28 mouse cellular contexts compared by ENCODE assay signal in the genomic region with DNA sequence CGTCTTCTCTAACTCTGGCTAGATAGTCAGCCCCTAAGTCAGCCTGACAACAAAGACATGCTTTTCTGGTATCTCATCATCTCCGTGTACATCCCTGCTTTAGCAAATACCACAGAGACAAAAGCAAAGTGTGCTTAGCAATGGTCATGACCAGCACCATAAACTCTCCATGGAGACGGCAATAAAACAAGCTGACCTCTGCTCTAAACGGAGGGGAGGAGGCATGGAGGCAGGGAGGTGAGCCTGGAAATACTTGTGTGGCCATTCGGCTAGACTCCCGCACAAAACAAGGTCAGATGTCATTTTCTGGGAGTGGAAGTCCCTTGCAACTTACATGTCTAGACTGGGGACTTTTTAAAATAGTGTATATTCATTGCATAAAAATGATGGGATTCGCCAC. TPM values are rescaled to one million over a fixed set of nuclear protein-coding genes. Genes with fewer than 3 reads are reported as not detected.
A peak's percentile ranks its signal among the peaks of the same experiment; 100 is the strongest.
DNase-seq lines count a peak whose midpoint lies in the region; ATAC-seq lines count a peak whose summit lies in the region.
"Had no signal": no experiment of that assay in that cellular context is flagged by ENCODE, and none has a peak within 500 bp of the region (broad histone marks: within the 10 kb centered on the region; RNA-seq: fewer than 3 reads in every experiment).

No protein-coding gene starts in this region.

- 30% methylated on average over 7 of the region's 7 CpGs for WGBS in kidney, embryonic 16.5 days
- 47% methylated on average over 7 of the region's 7 CpGs for WGBS in liver, embryonic 16.5 days (ENCODE audit: insufficient replicate concordance)
- 37% methylated on average over 7 of the region's 7 CpGs for WGBS in intestine, embryonic 16.5 days

- H3K4me2 ChIP-seq in kidney, embryonic 16.5 days (replicated peaks; ENCODE audit: low read depth, low read length) = no peak overlapping the region
- no peak overlapping the region for H3K4me2 ChIP-seq in liver, embryonic 16.5 days (ENCODE audit: low read depth, low read length)
- no peak overlapping the region for H3K4me2 ChIP-seq in intestine, embryonic 16.5 days (ENCODE audit: low read depth, low read length)
- H3K4me2 ChIP-seq: embryonic facial prominence, embryonic 12.5 days; forebrain, embryonic 15.5 days; heart, embryonic 11.5 days; hindbrain, embryonic 13.5 days; limb, embryonic 13.5 days; liver, embryonic 15.5 days; midbrain, embryonic 13.5 days; neural tube, embryonic 13.5 days had no signal

- ATAC-seq in kidney, embryonic 16.5 days (ENCODE audit: low FRiP score, low TSS enrichment) = no peak
- ATAC-seq in liver, embryonic 16.5 days (ENCODE audit: low read depth) = peak; percentile 33; the same call in 1 of the 2 replicates
- peak; percentile 51 for ATAC-seq in intestine, embryonic 16.5 days
- no peak for ATAC-seq in CD4-positive, CD25-positive, alpha-beta regulatory T cell, adult 4 months
- ATAC-seq: forebrain, embryonic 15.5 days; midbrain, embryonic 13.5 days had no signal

- H3K4me1 ChIP-seq in kidney, embryonic 16.5 days (ENCODE audit: insufficient read depth, low read length) = peaks cover 30% of the 10 kb centered on the region
- no peaks in the 10 kb centered on the region; the same call in none of the 2 replicates for H3K4me1 ChIP-seq in liver, embryonic 16.5 days (ENCODE audit: control insufficient read depth, low read depth, low read length)
- peaks cover 35% of the 10 kb centered on the region for H3K4me1 ChIP-seq in intestine, embryonic 16.5 days (ENCODE audit: control insufficient read depth, insufficient read depth, low read length)
- H3K4me1 ChIP-seq: megakaryocyte, embryonic 14.5 days had no signal

- H3K27ac ChIP-seq in kidney, embryonic 16.5 days (ENCODE audit: low read length) = no peak overlapping the region
- no peak overlapping the region for H3K27ac ChIP-seq in liver, embryonic 16.5 days (ENCODE audit: low read length)
- peak overlapping the region; percentile 38; the same call in 1 of the 2 replicates for H3K27ac ChIP-seq in intestine, embryonic 16.5 days (ENCODE audit: low read length)
- H3K27ac ChIP-seq: embryonic facial prominence, embryonic 12.5 days; forebrain, embryonic 15.5 days; hindbrain, embryonic 13.5 days; limb, embryonic 13.5 days; liver, embryonic 15.5 days; midbrain, embryonic 13.5 days; neural tube, embryonic 13.5 days had no signal

- H3K4me3 ChIP-seq in kidney, embryonic 16.5 days (ENCODE audit: low read length) = no peak overlapping the region
- H3K4me3 ChIP-seq in liver, embryonic 16.5 days (ENCODE audit: low read depth, low read length) = no peak overlapping the region
- H3K4me3 ChIP-seq in intestine, embryonic 16.5 days (ENCODE audit: low read length) = no peak overlapping the region
- H3K4me3 ChIP-seq: embryonic facial prominence, embryonic 12.5 days; forebrain, embryonic 15.5 days; hindbrain, embryonic 13.5 days; limb, embryonic 13.5 days; liver, embryonic 15.5 days; megakaryocyte, embryonic 14.5 days; midbrain, embryonic 13.5 days; neural tube, embryonic 13.5 days had no signal

- no peaks in the 10 kb centered on the region for H3K9me3 ChIP-seq in kidney, embryonic 16.5 days (ENCODE audit: low read length)
- no peaks in the 10 kb centered on the region for H3K9me3 ChIP-seq in liver, embryonic 16.5 days (replicated peaks; ENCODE audit: control insufficient read depth, low read length)
- H3K9me3 ChIP-seq in intestine, embryonic 16.5 days (ENCODE audit: control insufficient read depth, low read length) = no peaks in the 10 kb centered on the region
- H3K9me3 ChIP-seq: embryonic facial prominence, embryonic 12.5 days; forebrain, embryonic 15.5 days; hindbrain, embryonic 13.5 days; limb, embryonic 13.5 days; liver, embryonic 15.5 days; megakaryocyte, embryonic 14.5 days; midbrain, embryonic 13.5 days; neural tube, embryonic 13.5 days had no signal

- peak; percentile 49 for DNase-seq in kidney, adult 9 months
- no peak for DNase-seq in liver
- DNase-seq in mesoderm, embryonic 11.5 days (ENCODE audit: low read depth, low spot score) = peak; percentile 47
- DNase-seq in left cerebral cortex, adult 18-20 months (ENCODE audit: low spot score in 2 of 2) = no peak
- DNase-seq: adrenal gland, postnatal 25 days; cerebellum, adult 11-12 months; cerebellum, adult 9-11 months; gastrocnemius, postnatal 36 days; heart, adult 18-20 months; heart, postnatal 4 days; layer of hippocampus, adult 9-11 months; lung, postnatal 36 days; right cerebral cortex, postnatal 4 days; thymus, adult 18-20 months; thymus, postnatal 36 days had no signal

- H3K27me3 ChIP-seq in kidney, embryonic 16.5 days (ENCODE audit: insufficient read depth, low read length) = no peaks in the 10 kb centered on the region
- no peaks in the 10 kb centered on the region; the same call in 1 of the 2 replicates for H3K27me3 ChIP-seq in liver, embryonic 16.5 days (ENCODE audit: control insufficient read depth, insufficient read depth, low read depth, low read length)
- no peaks in the 10 kb centered on the region for H3K27me3 ChIP-seq in intestine, embryonic 16.5 days (replicated peaks; ENCODE audit: control insufficient read depth, insufficient read depth, low read length)
- H3K27me3 ChIP-seq: embryonic facial prominence, embryonic 12.5 days; forebrain, embryonic 15.5 days; hindbrain, embryonic 13.5 days; limb, embryonic 13.5 days; liver, embryonic 15.5 days; midbrain, embryonic 13.5 days; neural tube, embryonic 13.5 days had no signal

- H3K9ac ChIP-seq in kidney, embryonic 16.5 days (replicated peaks; ENCODE audit: low read length) = no peak overlapping the region
- H3K9ac ChIP-seq in liver, embryonic 16.5 days (ENCODE audit: low read depth, low read length) = no peak overlapping the region
- H3K9ac ChIP-seq in intestine, embryonic 16.5 days (ENCODE audit: low read depth, low read length) = no peak overlapping the region
- H3K9ac ChIP-seq: embryonic facial prominence, embryonic 12.5 days; forebrain, embryonic 15.5 days; hindbrain, embryonic 13.5 days; limb, embryonic 13.5 days; liver, embryonic 15.5 days; midbrain, embryonic 13.5 days; neural tube, embryonic 13.5 days had no signal

- H3K36me3 ChIP-seq in kidney, embryonic 16.5 days (ENCODE audit: insufficient read depth, low read length) = no peaks in the 10 kb centered on the region
- H3K36me3 ChIP-seq in liver, embryonic 16.5 days (ENCODE audit: control insufficient read depth, insufficient read depth) = no peaks in the 10 kb centered on the region
- no peaks in the 10 kb centered on the region for H3K36me3 ChIP-seq in intestine, embryonic 16.5 days (ENCODE audit: control insufficient read depth, insufficient read depth, low read length)
- H3K36me3 ChIP-seq: embryonic facial prominence, embryonic 12.5 days; forebrain, embryonic 15.5 days; hindbrain, embryonic 13.5 days; liver, embryonic 15.5 days; midbrain, embryonic 13.5 days; neural tube, embryonic 13.5 days had no signal

RNA-seq across cellular contexts. Expression of a gene that starts 9.3 kb away (rescaled TPM):
- 5.0 and 5.1 TPM in 2 replicates for polyA plus RNA-seq in kidney, embryonic 16.5 days (2015; fragmentation: Nextera tagmentation; extraction: Ambion mirVana)
- polyA plus RNA-seq in liver, embryonic 16.5 days (2015; fragmentation: Nextera tagmentation; extraction: Ambion mirVana) = 0.55 and 0.63 TPM in 2 replicates
- polyA plus RNA-seq in intestine, embryonic 16.5 days (2015; fragmentation: Nextera tagmentation; extraction: Ambion mirVana) = 2.9 and 3.0 TPM in 2 replicates
- total RNA-seq in left cerebral cortex, adult 18-20 months (2021) = 10 to 100 TPM; 39.5 to 55.7 TPM
- not detected for polyA plus RNA-seq in CD4-positive, CD25-positive, alpha-beta regulatory T cell, adult 4 months (2017; shearing (Covaris generic))

Comparison
In these comparisons a context has a peak if more than half of its experiments do, and no peak if none do; other contexts are left out.
1. DNase-seq: peak in kidney, adult 9 months (single experiment) and mesoderm, embryonic 11.5 days (single experiment); none in liver (single experiment) and left cerebral cortex, adult 18-20 months (0 of 2).
2. ATAC-seq: peak in liver, embryonic 16.5 days (single experiment) and intestine, embryonic 16.5 days (single experiment); none in kidney, embryonic 16.5 days (single experiment) and CD4-positive, CD25-positive, alpha-beta regulatory T cell, adult 4 months (single experiment).